8 mouse cellular contexts compared by ENCODE assay signal in genomic region chr2:158058534-158058933, GRCm38 (mm10). TPM values are rescaled to one million over a fixed set of nuclear protein-coding genes. Genes with fewer than 3 reads are reported as not detected.
DNase-seq lines count a peak whose midpoint lies in the region.

No protein-coding gene starts in this region.

- intact Hi-C loops in heart, postnatal 36 days (cut with DNase I) = no loop called here

- peak; percentile 69 for DNase-seq in adrenal gland, postnatal 10 days
- DNase-seq in adrenal gland, adult 8-10 months = no peak
- DNase-seq in ovary, postnatal 14 days (ENCODE audit: low spot score) = peak; percentile 54
- no peak for DNase-seq in ovary, postnatal 10 days (ENCODE audit: low spot score)
- peak; percentile 67 to 76 for DNase-seq in heart, postnatal 36 days
- DNase-seq in right cerebral cortex, postnatal 4 days = peak; percentile 73
- no peak for DNase-seq in thymus, postnatal 4 days
- no peak for DNase-seq in kidney, adult 9 months

RNA-seq across cellular contexts. Expression of gene Rprd1b, which starts 30.2 kb away (rescaled TPM):
- total RNA-seq in adrenal gland, postnatal 10 days (2021) = 10 to 100 TPM; 25.0 to 39.9 TPM
- 10 to 100 TPM; 32.9 to 45.6 (median 40.1) TPM for total RNA-seq in adrenal gland, adult 8-10 months (2022)
- 10 to 100 TPM; 28.3 to 37.7 TPM for total RNA-seq in heart, postnatal 36 days (2021)

RNA-seq across cellular contexts. Expression of gene Tti1, which starts 30.3 kb away (rescaled TPM):
- total RNA-seq in adrenal gland, postnatal 10 days (2021) = 10 to 100 TPM; 18.6 to 19.8 TPM
- total RNA-seq in adrenal gland, adult 8-10 months (2022) = 10 to 100 TPM; 19.0 to 28.8 (median 26.1) TPM
- 10 to 100 TPM; 22.8 to 22.9 TPM for total RNA-seq in heart, postnatal 36 days (2021)

Comparison
In these comparisons a context has a peak if more than half of its experiments do, and no peak if none do; other contexts are left out.
1. DNase-seq: peak in adrenal gland, postnatal 10 days (single experiment), ovary, postnatal 14 days (single experiment), heart, postnatal 36 days (2 of 2) and right cerebral cortex, postnatal 4 days (single experiment); none in adrenal gland, adult 8-10 months (single experiment), ovary, postnatal 10 days (single experiment), thymus, postnatal 4 days (single experiment) and kidney, adult 9 months (single experiment).